Mouse (Mus musculus): Measurements from ENCODE around the gene Mtf1. TPM values are rescaled to one million over a fixed set of nuclear protein-coding genes. Genes with fewer than 3 reads are reported as not detected.

Gene Mtf1
- polyA plus RNA-seq, 1 experiment from 2014 or later = 11.5 TPM

DNA sequence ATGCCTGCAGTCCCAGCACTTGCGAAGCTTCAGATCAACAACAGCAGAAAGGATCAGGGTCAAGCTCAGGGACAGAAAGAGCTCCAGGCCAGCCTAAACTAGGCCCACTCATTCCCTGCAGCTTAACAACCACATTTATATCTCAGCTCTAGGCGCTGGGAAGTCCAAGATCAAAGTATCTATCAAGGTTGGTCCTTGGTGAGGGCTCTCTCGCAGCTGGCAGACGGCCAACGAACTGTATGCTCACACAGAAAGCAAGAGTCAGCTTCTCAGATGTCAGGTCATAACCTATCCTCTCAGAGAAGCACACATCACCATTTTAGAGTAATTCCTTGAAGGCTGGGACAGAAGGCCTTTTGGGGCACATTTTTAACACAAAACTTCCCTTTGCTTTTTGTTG lies 56.5 kb downstream of the Mtf1 start:
- Histone ChIP-seq H3K36me3 (ENCODE audit: control insufficient read depth, insufficient read depth, low read length) (peaks cover 35% of the 10 kb centered on the region), H3K27ac (replicated peaks; ENCODE audit: low read depth, low read length) (no peak overlapping the region), H3K9ac (ENCODE audit: low read depth, low read length) (no peak overlapping the region), H3K27me3 (replicated peaks; ENCODE audit: control insufficient read depth, insufficient read depth, low read length) (peaks cover 25% of the 10 kb centered on the region), H3K4me3 (ENCODE audit: low read depth, low read length) (no peak overlapping the region), H3K9me3 (ENCODE audit: control insufficient read depth, low read length) (no peaks in the 10 kb centered on the region), H3K4me1 (ENCODE audit: control insufficient read depth, insufficient read depth, low read length) (no peaks in the 10 kb centered on the region), H3K4me2 (ENCODE audit: low read depth, low read length) (no peak overlapping the region)
- no peak for ATAC-seq (ENCODE audit: low read depth)
- 60% methylated on average over 5 of the region's 5 CpGs for WGBS
- no peak for DNase-seq (ENCODE audit: low spot score)

GRCm38 (mm10) chr4:124860446-124860845 lies 58.5 kb downstream of the Mtf1 start:
- Histone ChIP-seq H3K9ac (ENCODE audit: low read depth, low read length) (no peak overlapping the region), H3K36me3 (ENCODE audit: control insufficient read depth, insufficient read depth, low read length) (peaks cover 17% of the 10 kb centered on the region; the same call in 1 of the 2 replicates), H3K27ac (replicated peaks; ENCODE audit: low read depth, low read length) (no peak overlapping the region), H3K4me2 (ENCODE audit: low read depth, low read length) (no peak overlapping the region), H3K4me1 (ENCODE audit: control insufficient read depth, insufficient read depth, low read length) (no peaks in the 10 kb centered on the region), H3K27me3 (replicated peaks; ENCODE audit: control insufficient read depth, insufficient read depth, low read length) (peaks cover 26% of the 10 kb centered on the region), H3K4me3 (ENCODE audit: low read depth, low read length) (no peak overlapping the region), H3K9me3 (ENCODE audit: control insufficient read depth, low read length) (no peaks in the 10 kb centered on the region)
- 10% methylated on average over 7 of the region's 7 CpGs for WGBS
- DNase-seq (ENCODE audit: low spot score) (peak; percentile 74), ATAC-seq (ENCODE audit: low read depth) (no peak)

DNA sequence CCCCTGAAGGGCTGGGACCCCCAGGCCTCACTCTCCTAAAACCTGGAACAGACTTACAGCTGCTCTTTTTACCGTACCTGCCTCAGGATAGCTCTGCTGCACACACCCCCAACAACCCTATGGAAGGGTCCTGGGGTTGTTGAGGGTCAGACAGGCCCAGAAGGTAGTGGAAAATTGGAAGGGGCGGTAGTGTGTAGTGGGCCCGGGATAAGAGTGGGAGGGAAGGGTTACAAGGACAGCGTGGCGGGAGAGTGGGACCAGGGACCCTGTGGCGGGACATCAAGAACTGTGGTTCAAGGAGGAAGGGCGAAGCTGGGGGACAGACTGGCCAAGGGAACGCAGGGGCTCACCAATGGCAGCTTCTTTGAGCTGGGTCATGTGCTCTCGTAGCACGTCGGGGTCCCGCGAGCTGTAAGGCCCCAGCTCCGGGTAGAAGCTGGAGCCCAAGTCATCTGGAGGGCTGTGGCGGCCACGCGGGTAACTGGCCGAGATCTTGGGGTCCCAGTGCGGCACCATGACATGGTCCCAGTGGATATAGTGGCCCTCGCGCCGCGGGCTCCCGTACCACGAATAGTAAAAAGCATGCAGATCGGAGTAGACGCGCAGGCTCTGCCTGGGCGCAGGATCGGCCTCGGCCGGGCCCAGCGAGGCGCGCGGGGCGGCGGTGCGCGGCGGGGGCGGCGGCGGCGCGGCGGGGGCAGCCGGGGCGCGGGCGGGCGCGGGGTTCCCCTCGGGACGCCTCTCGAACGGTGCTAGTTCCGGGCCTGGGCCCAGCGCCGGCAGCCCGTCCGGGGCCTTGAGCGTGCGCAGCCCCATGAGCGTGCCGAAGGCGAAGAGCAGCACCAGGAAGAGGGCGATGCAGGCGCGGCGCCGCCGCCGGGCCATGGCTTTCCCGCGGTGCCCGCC lies 59.6 kb downstream of the Mtf1 start, which contains the start of gene Maneal:
Gene Maneal, minus strand, starts transcription at position 889 of the 906 bp plus-strand sequence.
- Histone ChIP-seq H3K4me1 (ENCODE audit: control insufficient read depth, insufficient read depth, low read length) (no peaks in the 10 kb centered on the region), H3K9me3 (ENCODE audit: control insufficient read depth, low read length) (no peaks in the 10 kb centered on the region), H3K36me3 (ENCODE audit: control insufficient read depth, insufficient read depth, low read length) (peaks cover 7% of the 10 kb centered on the region; the same call in 1 of the 2 replicates), H3K4me3 (ENCODE audit: low read depth, low read length) (peak within 1 kb of the TSS; percentile 53), H3K27ac (replicated peaks; ENCODE audit: low read depth, low read length) (no peak within 1 kb of the TSS), H3K4me2 (ENCODE audit: low read depth, low read length) (peak within 1 kb of the TSS; percentile 77), H3K27me3 (replicated peaks; ENCODE audit: control insufficient read depth, insufficient read depth, low read length) (peaks cover 26% of the 10 kb centered on the region), H3K9ac (ENCODE audit: low read depth, low read length) (peak within 1 kb of the TSS; percentile 49)
- 5% methylated on average over 32 of the region's 77 CpGs for WGBS
- peak; percentile 9; the same call in 1 of the 2 replicates for ATAC-seq (ENCODE audit: low read depth)
- no peak for DNase-seq (ENCODE audit: low spot score)

DNA sequence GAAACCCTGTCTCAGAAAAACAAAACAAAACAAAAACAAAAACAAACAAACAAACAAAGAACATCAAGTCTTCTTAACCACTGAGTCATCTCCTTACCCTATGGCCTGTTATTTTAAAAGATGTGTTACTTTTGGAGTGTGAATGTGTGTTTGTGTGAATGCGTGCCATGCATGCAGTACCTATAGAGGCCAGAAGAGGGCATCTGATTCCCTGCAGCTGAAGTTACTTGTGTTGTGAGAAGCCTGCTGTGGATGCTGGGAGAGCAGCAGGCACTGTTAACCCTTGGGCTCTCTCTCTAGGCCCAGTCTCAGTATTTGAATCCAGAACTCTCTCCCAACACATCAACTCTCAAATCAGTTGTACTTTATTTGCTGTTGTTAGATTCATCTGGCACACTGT lies 70.8 kb downstream of the Mtf1 start:
- 100% methylated on average over 1 of the region's 1 CpGs for WGBS
- no peak for DNase-seq (ENCODE audit: low spot score)
- no peak for ATAC-seq (ENCODE audit: low read depth)

DNA sequence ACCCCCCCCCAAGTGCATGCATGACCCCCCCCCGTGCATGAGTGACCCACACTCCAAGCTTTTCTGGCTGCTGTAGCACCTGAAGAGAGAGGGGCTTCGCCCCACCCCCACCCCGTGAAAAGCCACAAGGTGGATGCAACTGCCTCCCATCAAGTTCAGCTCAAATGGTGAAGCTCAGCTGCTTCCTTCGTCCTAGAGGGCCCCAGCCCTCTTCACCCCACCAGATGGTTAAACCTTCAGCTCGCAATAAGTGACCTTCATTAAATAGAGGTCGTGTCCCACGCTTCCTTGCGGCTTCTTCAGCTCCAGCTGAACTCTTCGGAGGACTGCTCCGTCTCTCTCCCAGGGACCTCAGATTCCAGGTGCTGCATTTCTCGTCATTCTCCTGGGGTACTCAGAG lies 78.7 kb downstream of the Mtf1 start, which contains the start of gene Epha10:
Gene Epha10, plus strand, starts transcription at position 301 of the 400 bp plus-strand sequence.
- no peak within 1 kb of the TSS for H3K27ac ChIP-seq (replicated peaks; ENCODE audit: low read depth, low read length)
- no peak for DNase-seq (ENCODE audit: low spot score)
- WGBS = 2% methylated on average over 9 of the region's 11 CpGs
- peaks cover 6% of the 10 kb centered on the region; the same call in 1 of the 2 replicates for H3K9me3 ChIP-seq (ENCODE audit: control insufficient read depth, low read length)
- H3K9ac ChIP-seq (ENCODE audit: low read depth, low read length) = no peak within 1 kb of the TSS; the same call in 1 of the 2 replicates
- H3K4me1 ChIP-seq (ENCODE audit: control insufficient read depth, insufficient read depth, low read length) = peaks cover 8% of the 10 kb centered on the region
- H3K36me3 ChIP-seq (ENCODE audit: control insufficient read depth, insufficient read depth, low read length) = no peaks in the 10 kb centered on the region
- H3K27me3 ChIP-seq (replicated peaks; ENCODE audit: control insufficient read depth, insufficient read depth, low read length) = peaks cover 55% of the 10 kb centered on the region
- peak within 1 kb of the TSS; percentile 34 for H3K4me3 ChIP-seq (ENCODE audit: low read depth, low read length)
- H3K4me2 ChIP-seq (ENCODE audit: low read depth, low read length) = peak within 1 kb of the TSS; percentile 60
- no peak for ATAC-seq (ENCODE audit: low read depth)

More for the DNA sequence above, 70.8 kb downstream of the Mtf1 start:
- Histone ChIP-seq H3K4me3 (ENCODE audit: low read depth, low read length) (no peak overlapping the region), H3K9me3 (ENCODE audit: control insufficient read depth, low read length) (0 out of 2 replicates have a peak, but pooled peaks cover 8% of the 10 kb centered on the region), H3K36me3 (ENCODE audit: control insufficient read depth, insufficient read depth, low read length) (no peaks in the 10 kb centered on the region), H3K4me2 (ENCODE audit: low read depth, low read length) (no peak overlapping the region), H3K9ac (ENCODE audit: low read depth, low read length) (no peak overlapping the region), H3K27ac (replicated peaks; ENCODE audit: low read depth, low read length) (no peak overlapping the region), H3K4me1 (ENCODE audit: control insufficient read depth, insufficient read depth, low read length) (no peaks in the 10 kb centered on the region), H3K27me3 (replicated peaks; ENCODE audit: control insufficient read depth, insufficient read depth, low read length) (no peaks in the 10 kb centered on the region)

DNA sequence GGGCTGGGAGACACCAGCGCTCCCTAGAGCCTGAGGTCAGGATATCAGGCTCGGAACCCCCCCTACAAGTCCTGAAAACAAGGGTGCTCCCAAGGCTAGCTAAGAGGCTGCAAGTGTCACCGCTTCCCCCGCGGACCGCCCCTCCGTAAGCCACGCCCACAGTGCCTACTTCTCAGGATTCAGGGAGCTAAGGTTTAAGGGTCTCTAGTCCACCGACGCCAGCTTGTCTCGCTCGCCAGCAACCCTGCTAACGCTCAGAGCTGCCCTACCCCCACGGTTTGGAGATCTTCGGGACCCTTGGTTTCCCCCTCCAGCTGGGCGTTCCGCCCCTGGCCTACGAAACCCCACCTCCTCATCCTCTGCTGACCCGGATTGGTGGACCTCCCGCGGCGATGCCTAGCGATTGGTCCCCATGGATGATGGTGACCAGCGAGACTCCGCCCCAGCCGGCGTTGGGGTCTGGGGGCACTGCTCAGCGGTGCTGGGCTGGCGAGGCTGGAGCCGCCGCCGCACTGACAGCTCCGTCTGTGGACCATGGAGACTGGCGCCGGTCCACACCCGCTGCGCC lies 79.5 kb downstream of the Mtf1 start:
- H3K4me1 ChIP-seq (ENCODE audit: control insufficient read depth, insufficient read depth, low read length) = peaks cover 8% of the 10 kb centered on the region
- ATAC-seq (ENCODE audit: low read depth) (peak; percentile 86), DNase-seq (ENCODE audit: low spot score) (peak; percentile 61)
- peak overlapping the region; percentile 60 for H3K4me2 ChIP-seq (ENCODE audit: low read depth, low read length)
- no peaks in the 10 kb centered on the region for H3K36me3 ChIP-seq (ENCODE audit: control insufficient read depth, insufficient read depth, low read length)
- peak overlapping the region; percentile 34 for H3K4me3 ChIP-seq (ENCODE audit: low read depth, low read length)
- WGBS = 1% methylated on average over 34 of the region's 37 CpGs
- H3K27me3 ChIP-seq (replicated peaks; ENCODE audit: control insufficient read depth, insufficient read depth, low read length) = peaks cover 62% of the 10 kb centered on the region
- peaks cover 6% of the 10 kb centered on the region; the same call in 1 of the 2 replicates for H3K9me3 ChIP-seq (ENCODE audit: control insufficient read depth, low read length)
- no peak overlapping the region for H3K27ac ChIP-seq (replicated peaks; ENCODE audit: low read depth, low read length)
- H3K9ac ChIP-seq (ENCODE audit: low read depth, low read length) = no peak overlapping the region; the same call in 1 of the 2 replicates

DNA sequence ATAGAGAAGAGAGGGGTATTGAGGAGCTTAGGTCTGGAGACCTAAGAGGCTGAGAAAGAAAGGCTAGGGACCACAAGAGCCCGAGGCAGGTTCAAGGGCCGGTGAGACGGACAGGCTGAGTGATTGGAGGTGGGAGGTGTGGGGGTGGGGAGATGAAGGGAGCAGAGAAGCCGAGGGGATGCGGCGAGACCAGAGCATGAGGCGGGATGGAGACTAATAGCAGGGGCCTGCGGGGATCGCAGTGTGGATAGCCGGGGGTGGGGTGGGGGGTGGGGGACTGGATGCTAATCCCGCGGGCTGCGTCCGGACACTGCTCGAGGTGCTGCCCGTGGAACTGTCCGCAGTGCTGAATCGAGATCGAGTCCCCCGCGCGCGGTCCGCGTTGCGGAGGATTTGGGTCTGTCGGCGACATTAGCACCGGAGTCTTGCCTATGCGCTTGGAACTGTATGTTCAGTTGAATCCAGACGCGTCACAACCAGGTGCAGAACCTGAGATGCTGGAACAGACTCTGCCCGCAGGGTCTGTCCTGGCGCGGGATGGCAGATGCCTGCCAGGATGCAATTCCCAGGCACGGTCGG lies 80.3 kb downstream of the Mtf1 start:
- Histone ChIP-seq H3K36me3 (ENCODE audit: control insufficient read depth, insufficient read depth, low read length) (no peaks in the 10 kb centered on the region), H3K27ac (replicated peaks; ENCODE audit: low read depth, low read length) (no peak overlapping the region), H3K27me3 (replicated peaks; ENCODE audit: control insufficient read depth, insufficient read depth, low read length) (peaks cover 64% of the 10 kb centered on the region), H3K4me3 (ENCODE audit: low read depth, low read length) (peak overlapping the region; percentile 34), H3K9me3 (ENCODE audit: control insufficient read depth, low read length) (peaks cover 6% of the 10 kb centered on the region; the same call in 1 of the 2 replicates), H3K4me2 (ENCODE audit: low read depth, low read length) (peak overlapping the region; percentile 60), H3K4me1 (ENCODE audit: control insufficient read depth, insufficient read depth, low read length) (peaks cover 8% of the 10 kb centered on the region), H3K9ac (ENCODE audit: low read depth, low read length) (no peak overlapping the region)
- DNase-seq (ENCODE audit: low spot score) = peak; percentile 55
- 4% methylated on average over 14 of the region's 37 CpGs for WGBS
- peak; percentile 30; the same call in 1 of the 2 replicates for ATAC-seq (ENCODE audit: low read depth)

GRCm38 (mm10) chr4:124888702-124889101 lies 86.8 kb downstream of the Mtf1 start:
- H3K4me2 ChIP-seq (ENCODE audit: low read depth, low read length) = no peak overlapping the region
- 64% methylated on average over 7 of the region's 7 CpGs for WGBS
- H3K9me3 ChIP-seq (ENCODE audit: control insufficient read depth, low read length) = no peaks in the 10 kb centered on the region
- H3K9ac ChIP-seq (ENCODE audit: low read depth, low read length) = no peak overlapping the region
- ATAC-seq (ENCODE audit: low read depth) = no peak
- no peak overlapping the region for H3K27ac ChIP-seq (replicated peaks; ENCODE audit: low read depth, low read length)
- no peak for DNase-seq (ENCODE audit: low spot score)
- peaks cover 49% of the 10 kb centered on the region for H3K27me3 ChIP-seq (replicated peaks; ENCODE audit: control insufficient read depth, insufficient read depth, low read length)
- no peaks in the 10 kb centered on the region for H3K4me1 ChIP-seq (ENCODE audit: control insufficient read depth, insufficient read depth, low read length)
- H3K36me3 ChIP-seq (ENCODE audit: control insufficient read depth, insufficient read depth, low read length) = no peaks in the 10 kb centered on the region
- H3K4me3 ChIP-seq (ENCODE audit: low read depth, low read length) = no peak overlapping the region
